Mouse (Mus musculus) kidney, postnatal 36 days (tissue): ENCODE measurements around the gene Gba2.
A peak's percentile ranks its signal among the peaks of the same experiment; 100 is the strongest.

ENCODE experiments used
- DNase-seq, 2 experiments: peaks; one replicate each; pipeline ENCODE4 v3.0.0; 2021 to 2022; ENCODE audit warnings: mixed read lengths in 2 of 2

Gene Gba2

DNA sequence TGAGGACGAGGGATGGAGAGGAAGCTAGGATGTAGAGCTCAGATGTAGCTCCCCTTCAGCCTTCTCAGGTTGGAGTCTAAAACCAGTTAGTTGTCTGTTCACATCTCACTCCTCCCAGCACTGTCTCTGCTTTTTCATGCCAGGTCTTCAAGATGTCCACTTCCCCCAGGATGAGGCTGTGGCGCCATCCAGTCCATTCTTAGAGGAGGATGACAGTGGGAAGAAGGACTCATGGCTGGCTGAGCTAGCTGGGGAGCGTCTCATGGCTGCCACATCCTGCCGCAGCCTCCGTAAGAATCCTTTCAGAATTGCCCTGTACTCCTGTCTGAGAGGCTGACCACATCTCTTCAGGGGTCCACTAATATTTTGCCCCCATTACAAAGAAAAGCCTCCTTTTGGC lies 2.0 kb upstream of the Gba2 start:
- no peak for DNase-seq

DNA sequence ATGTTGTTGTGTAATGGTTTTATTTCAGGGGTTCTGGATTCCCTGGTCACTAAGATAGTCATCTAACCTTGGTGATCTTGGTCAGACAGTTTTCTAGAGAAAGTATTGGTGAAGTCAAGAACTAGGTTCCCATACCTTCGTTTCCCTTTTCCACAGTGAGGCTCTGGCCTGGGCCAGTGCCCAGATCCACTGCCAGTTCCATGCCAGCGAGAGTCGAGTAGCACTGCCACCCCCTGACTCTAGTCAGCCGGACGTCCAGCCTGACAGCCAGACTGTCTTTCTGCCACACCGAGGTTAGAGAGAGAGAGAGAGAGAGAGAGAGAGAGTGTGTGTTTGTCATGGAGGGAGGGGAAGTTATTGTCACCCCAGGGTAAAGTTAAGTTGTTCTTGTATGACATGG lies 1.1 kb upstream of the Gba2 start:
- DNase-seq = no peak

DNA sequence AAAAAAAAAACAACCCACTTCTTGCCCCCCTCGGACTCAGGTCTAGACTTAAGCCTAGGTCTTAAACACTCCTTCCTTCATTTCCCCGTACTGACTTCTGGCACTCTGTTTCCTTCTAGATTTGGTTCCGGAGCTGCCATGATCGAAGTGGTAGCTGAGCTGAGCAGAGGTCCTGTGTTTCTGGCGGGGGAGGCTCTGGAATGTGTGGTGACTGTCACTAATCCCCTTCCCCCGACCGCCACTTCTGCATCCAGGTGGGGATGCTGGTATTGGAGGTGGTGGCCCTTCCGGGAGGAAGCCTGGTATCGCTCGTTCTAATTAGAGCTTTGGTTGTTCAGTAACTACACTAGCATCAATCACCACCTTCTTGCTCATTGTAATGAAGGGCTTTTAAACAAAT lies 583 bp upstream of the Gba2 start:
- no peak for DNase-seq

DNA sequence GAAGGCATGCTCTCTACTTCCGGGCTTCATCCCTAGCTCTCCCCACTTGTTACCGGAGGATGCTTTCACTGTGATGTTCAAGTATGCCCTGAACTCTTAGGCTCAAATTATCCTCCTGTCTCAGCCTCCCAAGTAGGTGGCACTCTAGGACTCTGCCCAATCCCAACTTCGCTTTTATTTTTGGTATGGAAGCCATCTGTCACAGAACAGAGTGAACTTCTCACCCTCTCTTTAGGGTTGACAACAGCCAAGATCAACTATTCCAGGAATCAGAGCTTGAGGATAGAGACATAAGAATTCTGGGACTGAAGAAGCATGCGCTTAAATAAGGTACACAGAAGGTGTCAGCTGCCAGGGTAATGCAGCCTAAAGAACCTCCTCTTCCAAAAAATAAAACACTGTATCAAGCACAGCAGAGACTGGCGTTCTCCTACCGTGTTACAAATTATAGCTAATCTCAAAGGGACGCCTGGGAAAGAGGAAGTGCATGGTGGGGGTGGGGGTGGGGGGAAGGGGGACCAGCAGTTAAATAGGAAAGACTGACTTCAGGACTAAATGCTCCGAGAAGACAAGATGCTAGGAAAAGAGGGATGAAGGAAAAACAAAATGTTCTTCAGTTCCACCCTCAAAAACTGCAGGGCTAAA lies 1.3 kb downstream of the Gba2 start:
- no peak for DNase-seq

DNA sequence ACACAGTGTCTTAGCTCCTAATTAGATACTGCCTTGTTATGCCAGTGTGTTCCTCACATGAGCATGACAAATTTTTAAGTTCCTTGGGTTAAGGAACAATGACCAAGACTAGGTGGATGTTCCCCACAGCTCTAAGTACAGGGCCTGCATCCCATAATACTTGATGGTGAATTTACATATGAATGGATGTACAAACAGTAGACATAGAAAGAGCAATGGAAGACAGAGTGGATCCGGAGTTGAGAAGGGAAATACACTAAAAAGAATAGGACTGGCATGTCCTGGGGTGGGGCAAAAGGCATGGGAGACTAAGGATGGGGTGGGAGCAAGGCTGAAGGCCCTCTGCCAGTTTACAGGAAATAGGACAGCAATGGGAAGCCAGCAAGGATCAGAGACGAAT lies 3.3 kb downstream of the Gba2 start:
- no peak for DNase-seq

DNA sequence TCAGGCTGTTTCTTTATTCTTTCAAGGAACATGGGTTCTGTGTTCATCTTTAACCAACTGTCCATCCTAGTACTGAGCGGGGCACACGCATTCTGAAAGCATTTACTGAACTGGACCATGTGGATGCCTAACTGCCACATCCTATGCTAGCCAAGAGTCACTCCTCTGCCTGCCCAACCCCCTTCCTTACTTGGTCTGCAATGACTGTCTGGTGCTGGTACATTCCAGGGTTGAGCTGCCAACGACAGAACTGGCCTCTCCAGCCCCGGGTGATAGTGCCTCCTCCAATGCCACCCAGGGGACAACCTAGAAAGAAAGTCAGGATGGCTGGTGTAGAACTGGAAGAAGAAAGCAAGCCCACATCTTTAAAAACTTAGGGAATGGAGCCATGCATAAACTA lies 5.1 kb downstream of the Gba2 start:
- no peak for DNase-seq

DNA sequence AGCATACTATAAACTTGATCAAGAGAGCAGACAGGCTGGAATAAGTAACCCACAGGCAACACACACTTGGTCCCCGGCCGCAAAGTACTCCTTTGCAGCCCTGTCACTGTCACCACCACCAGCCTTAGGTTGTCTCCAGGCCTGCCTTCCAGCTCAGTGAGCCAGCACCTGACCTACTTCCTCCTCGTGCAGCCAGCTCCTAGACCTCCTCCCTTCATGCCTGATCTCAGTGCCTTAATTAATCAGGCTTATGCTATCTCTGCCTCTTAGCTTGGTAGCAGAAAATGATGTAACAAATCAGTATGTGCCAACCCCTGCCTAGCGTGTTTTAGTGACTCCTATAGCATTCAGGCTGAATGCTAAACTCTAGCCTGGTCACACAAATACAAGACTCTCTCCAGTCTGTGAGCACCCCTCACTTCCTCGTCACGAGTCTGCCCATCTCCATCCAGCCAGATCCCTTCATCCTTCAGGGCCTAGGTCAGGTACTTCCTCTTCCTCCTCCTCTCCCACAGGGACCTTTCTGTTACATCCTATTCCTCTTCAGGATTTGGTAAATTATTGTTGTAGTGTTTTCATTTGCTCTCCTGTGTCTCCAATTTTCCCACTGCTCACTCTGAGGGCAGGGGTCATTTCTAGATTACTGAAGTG lies 7.2 kb downstream of the Gba2 start:
- DNase-seq = no peak

DNA sequence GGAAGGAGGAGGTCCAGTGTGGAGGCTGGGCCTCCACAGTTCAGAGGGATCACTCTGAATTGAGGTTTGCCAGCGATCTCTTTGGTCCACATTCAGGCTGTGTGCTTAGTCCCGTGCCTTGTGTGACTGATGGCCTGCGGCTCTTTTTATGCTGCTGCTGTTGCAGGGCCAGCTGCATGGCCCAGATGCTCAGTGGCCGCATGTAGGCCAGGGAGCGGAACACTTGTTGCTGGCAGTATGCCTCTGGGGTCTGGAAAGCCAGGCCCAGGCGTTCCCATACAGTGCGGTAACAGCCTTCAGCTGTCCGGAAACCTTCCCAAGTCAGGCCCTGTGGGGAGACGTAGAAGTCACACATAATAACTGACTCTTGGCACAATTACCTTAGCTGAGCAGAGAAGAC lies 11.5 kb downstream of the Gba2 start:
- no peak for DNase-seq

DNA sequence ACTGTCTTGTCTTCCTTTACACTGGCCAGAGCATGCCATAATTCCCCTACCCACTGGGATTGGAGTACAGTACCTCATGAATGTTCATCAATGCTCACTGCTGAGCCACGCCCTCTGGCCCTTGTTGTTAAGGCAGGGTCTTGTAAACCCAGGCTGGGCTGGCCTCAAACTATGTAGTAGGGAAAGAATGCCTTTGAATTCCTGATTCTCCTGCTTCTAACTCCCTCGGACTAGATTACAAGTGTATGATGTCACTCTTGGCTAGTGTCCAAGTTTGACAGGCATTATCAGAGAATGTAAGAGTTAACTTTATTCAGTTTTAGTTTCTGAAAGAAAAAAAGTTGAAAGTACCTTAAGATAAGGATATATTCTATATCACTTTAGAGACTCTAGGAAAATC lies 14.4 kb downstream of the Gba2 start:
- no peak for DNase-seq

DNA sequence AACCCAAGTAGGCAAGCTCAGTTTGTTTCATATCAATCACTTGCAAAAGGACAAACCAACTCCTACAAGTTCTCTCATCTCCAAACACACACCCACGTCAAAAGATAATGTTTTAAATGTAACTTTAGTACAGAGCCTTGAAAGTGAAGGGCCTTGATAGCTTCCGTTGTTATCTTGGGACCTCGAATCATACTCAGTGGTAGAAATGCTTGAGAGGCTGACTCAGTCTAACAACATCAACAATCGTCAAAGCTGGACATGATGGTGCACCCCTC lies 15.1 kb downstream of the Gba2 start:
- DNase-seq = no peak

DNA sequence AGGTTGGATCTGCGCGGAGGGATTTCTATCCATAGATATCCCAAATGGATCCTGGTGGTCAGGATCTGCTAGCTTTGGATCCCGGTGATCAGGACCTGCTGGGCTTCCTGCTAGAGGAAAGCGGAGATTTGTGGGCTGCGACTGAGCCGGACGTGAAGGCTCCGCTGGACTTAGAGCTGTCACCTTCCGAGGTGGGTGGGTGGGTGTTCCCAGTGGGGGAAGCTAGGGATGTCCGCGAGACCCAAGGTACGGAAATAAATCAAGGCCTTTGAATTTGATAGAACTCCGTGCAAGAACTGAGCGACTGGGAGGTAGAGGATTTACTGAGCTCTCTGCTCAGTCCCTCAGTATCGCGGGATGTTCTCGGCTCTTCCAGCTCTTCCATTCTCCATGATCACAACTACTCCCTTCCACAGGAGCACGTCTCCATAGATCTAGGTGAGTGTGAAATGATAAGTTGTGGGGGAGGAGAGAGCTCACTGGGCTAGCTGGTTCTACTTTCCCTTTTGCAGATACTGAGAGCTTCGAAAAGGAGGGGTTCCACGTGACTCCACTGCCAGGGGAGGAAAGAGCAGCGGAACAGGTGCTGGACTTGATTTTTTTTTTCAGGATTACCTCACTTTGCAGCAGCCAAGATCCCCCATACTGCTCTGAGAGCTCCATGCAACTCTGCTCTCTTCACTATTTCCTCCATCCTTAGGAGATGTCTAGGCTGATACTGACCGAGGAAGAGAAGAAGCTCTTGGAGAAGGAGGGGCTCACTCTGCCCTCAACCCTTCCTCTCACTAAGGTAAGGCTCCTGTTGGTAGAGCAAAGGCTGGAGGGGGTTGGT lies 15.7 kb downstream of the Gba2 start:
- DNase-seq = no peak

DNA sequence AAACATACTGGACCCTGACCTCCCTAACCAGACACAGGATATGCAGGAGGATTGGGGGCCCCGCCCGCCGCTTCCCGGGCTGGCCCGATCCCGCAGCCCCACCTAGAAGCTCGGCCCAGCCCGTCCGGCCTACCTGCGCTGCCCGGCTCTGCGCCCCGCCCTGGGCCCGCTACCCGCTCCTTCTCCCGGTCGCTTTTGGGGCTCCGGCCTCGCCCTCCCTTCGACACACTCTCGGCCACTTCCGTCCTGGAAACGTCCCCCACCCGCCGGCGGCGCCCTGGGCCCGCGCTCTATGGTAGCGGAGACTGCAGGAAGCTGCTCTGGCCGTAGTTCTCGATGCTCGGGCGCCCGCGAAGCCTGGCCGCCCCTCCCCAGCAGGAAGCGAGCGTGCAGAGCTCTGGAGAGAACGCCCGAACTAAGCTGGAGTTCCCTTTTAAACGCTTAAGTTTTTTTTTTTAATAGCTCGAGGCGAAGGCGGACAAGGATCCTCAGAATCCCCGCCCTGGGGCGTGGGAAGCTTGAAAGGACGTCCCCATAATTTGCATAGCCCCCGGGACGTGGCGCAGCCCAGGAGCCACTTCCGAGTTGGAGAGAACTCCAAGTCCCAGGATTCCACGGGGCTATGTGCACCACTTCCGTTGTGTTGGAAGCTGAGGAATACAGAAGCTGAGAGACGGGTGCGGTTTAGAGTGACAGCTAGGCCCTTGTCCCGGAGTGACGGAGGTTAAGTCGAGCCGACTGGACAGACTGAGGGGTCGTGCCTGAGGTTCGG lies 16.5 kb downstream of the Gba2 start, which contains the start of the genes Creb3 and Tln1:
TSS of gene Creb3 (plus strand) at position 336 of the 772 bp plus-strand sequence.
TSS of gene Tln1 (minus strand) at position 695 of the 772 bp plus-strand sequence.
- DNase-seq = peak; percentile 95 to 98

DNA sequence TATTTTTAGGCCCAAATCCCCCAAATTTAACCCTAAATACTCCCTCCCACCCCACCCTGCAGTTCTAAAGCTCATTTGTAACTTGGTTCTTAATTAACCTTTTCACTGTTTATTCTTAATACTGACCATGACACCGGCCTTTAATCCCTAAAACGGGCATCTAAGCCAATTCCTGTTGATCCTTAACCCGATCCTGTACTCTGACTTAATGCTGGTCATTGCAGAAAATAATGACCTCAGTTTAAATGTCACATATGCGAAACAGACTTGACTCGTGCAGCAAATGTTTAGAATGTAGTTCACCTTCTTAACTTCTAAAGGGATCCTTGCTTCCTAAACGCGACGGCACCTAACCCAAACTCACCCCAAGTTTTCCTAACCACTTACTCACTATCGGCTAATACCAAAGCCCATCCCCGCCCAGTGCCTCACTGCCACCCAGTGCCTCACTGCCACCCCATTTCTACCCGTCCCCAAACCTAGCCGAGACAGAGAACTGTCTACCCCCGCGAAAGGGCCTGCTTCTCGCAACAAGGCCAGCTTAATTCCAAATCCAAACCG lies 17.2 kb downstream of the Gba2 start:
- peak; percentile 28 to 62 for DNase-seq

DNA sequence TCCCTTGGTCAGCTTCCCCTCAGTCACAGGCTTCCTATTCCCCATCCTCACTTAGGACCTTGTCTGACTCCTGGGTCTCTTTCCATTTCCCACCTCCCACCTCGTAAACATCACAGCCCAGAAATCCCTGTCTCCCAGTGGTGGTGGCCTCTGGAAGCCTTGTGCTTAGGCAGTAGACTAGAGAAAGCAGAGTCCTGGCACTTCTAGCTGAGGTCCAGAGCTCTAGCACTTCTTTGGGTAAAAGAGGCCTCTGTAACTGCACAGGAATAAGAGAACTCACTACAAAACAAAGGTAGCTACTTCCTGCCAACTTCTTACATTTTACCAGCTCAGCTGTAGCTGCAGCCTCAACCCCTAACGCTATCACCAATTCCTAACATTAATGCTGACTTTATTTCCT lies 17.7 kb downstream of the Gba2 start:
- no peak for DNase-seq

DNA sequence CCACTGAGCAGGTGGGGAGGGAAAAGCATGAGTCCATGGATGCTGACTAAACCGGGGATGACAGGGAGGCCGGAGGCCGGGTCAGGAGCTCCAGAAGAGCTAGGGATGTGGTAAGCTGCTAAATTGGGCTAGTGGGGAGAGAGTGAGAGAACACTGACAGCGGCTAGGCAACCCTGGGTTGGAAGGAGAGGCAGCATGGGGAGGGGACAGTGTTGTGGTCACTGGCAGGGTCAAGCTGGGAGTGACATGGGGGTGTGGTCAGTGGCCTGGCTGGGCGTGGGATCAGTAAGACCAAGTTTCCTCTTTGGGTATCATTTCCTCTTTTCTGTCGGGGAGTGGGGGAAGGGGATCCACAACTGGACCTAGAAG lies 18.4 kb downstream of the Gba2 start:
- DNase-seq = peak; percentile 72 to 75

DNA sequence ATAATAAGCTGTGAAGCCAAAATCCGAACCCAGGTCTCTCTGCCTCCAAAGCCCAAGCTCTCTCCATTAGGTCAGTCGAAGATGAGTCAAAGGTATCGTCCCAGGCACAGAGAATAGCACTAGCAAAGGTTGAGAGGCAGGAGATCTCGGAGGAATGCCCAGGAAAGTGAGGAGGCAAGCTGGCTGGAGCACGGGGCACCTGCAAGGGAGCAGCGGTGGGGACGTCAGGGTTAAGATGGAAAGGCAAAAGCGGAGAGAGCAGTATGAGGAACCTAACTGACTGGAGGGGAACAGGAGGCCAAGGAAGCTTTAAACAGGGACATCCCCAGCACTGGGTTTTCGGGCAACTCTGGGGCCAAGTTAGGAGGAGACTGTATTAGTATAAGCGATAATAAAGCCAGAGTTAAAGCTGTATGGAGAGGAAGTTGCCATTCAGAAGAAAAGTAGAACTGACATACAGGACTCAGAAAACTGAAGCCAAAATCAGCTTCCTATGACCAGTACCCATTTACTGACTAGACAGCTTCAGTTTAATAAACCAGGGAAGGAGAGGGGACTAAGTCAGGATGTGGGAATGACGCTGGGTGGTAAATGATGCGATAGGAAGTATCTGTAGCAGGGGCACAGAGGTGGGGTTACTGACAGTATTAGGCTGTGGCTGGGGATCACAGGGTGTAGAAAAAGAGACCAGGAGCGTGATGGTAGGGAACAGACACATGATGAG lies 19.0 kb downstream of the Gba2 start:
- peak in 1 of 2 experiments; percentile 22 for DNase-seq

DNA sequence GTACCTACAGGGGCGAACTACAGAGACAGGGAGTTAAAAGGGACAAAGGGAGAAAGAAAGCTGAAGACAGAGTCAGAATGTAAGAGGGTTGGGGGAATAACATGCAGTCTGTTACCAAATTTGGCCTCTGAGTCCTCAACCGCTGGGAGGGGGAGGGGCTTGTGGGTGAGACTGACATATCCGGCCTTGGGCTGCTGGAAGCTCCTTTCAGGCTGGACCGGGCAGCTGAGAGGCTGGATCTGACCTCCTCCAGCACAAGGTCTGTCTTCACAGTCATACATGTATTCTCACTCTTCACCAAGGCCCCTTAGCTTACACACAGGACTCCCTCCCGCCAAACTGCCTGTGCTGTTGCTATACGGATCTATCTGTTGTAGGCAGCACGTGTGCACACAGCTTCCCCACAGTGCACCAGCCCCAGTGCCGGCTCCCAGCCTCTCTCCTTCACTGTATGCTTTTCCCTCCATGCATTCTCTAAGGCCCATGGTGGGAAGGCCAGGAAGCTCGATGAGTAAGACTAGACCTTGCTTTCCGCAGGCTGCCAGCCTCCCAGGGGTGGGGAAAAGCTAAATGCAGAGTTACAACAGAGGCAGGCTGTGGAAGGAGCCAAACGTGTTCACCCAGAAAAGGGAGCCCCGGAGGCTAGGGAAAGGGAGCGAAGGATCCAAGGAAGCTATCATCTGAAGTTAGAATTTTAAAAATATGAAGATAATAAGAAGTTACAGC lies 19.9 kb downstream of the Gba2 start:
- peak; percentile 85 to 89 for DNase-seq

DNA sequence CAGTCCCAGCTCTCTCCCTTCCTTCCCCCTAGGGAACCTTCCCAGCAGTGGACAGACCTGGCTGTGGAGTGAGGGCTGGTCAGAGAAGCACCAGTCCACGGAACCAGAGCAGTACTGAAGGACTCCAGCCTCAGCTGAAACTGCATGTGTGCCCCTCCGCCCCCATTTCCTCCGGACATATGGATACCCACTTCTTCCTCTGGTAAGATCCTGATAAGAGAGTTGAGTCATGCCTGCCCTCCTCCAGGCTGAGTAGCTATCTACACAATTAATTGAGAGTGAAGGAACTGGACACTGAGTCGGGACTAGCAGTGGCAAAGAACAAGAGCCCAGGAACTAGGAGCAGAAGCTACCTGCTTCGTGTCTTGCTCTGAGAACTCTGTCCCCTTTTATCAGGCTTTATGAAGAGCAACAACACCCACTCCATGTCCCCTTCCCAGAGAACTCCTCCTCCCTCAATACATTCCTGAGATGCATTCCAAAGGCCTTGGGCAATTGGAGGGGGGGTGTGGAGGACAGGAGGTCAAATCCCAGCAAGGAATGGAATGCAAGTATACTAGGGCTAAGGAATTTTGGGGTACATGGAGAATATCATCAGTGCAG lies 20.5 kb downstream of the Gba2 start:
- DNase-seq = peak; percentile 67 to 78

DNA sequence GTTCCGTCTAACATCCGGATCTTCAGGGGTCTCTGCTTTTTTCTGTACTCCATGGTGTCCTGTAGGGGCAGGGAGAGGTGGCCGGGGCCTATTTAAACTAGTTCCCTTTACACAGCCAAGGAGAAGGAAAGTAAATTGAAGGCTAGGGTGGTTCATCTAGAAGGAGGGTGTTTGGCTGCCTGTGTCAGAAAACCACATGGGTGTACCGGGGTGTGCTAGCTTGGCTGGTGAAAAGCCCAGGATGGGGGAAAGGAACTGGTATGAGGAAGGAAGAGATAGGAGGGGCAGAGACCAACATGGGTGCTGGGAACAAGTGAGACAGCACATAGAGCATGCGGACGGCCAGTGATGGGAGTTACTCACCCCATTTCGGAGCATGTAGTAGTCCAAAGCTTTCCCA lies 22.7 kb downstream of the Gba2 start:
- no peak for DNase-seq

DNA sequence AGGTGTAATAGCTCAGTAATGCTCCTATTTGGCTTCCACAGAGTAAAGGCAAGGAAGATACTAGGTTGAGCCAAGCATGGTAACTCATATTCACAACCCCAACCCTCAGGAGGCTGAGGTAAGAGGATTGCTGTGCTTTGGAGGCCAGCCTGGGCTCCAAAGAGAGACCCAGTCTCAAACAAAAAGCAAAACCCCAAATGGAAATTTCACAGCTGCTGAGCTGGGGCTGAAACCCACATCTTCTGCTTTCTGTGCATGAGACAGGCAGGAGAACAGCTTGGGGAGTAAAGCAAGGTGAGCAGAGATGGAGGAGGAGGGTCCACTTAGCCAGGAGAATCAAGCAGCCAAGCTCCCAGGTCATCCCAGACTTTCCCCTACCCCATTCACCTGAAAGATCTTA lies 24.8 kb downstream of the Gba2 start:
- no peak for DNase-seq

DNA sequence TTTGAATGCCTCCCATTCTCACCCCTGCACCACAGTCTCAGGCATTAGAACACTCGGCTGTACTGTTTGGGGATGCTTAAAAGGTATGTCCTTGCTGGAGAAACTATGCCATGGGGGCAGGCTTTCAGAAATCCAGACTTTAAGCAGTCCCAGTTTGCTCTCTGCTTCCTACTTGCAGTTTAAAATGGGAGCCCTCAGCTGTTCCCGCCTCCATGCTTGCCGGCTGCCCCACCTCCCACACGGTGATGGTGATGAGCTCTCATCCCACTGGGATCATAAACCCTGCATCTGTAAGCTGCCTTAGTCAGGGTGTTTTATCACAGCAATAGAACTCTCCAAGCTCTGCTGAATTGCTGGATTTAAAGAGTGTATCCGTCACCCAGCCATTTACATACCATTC lies 26.2 kb downstream of the Gba2 start:
- DNase-seq = no peak
